Mouse (Mus musculus): ENCODE data around the gene Tpst2. TPM values are rescaled to one million over a fixed set of nuclear protein-coding genes. Genes with fewer than 3 reads are reported as not detected.

Tpst2 gene
- polyA plus RNA-seq (2016; fragmentation: Nextera tagmentation; extraction: Ambion mirVana): 34.1 and 41.2 TPM in 2 replicates

DNA sequence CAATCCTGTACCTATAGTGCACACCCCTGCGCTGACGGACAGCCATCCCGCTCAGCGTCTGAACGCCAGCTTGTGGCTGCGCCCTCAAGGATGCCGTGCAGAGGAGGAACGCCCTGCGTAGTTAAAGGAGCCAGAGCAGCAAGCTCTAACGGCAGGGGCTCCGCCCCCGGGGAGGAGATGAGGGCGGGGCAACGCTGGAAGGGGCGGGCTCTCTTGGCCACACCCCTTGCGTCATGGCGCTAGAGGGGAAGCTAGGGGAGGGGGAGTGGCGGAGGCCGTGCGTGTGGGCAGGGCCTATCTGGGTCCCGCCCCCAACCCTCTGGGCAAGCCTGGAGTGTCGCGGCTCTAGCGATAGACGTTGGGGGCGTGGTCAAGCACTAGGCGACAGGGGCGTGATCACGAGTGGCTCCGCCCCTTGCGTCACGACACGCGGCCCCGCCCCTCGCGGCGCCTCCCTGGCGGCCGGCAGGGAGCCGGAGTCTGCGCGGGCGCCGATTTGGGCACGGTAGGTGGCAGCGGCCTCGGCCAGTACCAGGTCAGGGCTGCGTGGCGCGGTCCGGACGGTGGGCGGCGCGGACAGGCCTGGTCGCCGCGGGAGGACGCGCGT is at the start of gene Tpst2:
Gene Tpst2 (plus strand): TSS at position 425 of the 607 bp plus-strand sequence.
- Histone ChIP-seq H3K9me3 (no peaks in the 10 kb centered on the region), H3K36me3 (no peaks in the 10 kb centered on the region), H3K27me3 (ENCODE audit: insufficient read depth, poor library complexity, severe bottlenecking) (peaks cover 3% of the 10 kb centered on the region), H3K4me1 (peaks cover 47% of the 10 kb centered on the region), H3K27ac (peak within 1 kb of the TSS; percentile 91), H3K4me3 (peak within 1 kb of the TSS; percentile 85)
- peak; percentile 100 for DNase-seq (ENCODE audit: low spot score)
- 0% methylated on average over 62 of the region's 62 CpGs for WGBS

DNA sequence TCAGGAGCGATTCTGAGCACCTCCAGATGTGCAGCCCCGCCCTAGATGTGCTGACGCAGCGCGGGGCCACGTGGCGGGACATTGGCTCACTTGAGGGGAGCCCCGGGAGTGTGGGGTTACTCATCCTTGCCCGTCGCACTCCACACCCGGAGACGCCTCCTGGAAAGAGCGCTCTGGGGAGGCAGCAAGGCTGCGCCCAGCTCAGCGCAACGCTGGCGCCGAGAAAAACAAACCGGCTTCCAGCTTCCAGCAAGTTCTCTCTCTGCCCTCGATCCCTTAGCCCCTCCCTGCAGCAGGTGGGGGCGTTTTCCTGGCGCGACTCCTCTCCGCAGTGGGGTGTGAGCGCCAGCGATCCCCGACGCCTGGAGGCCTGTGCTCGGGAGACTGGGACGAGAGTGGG is 49.1 kb upstream of the Tpst2 start:
- Histone ChIP-seq H3K36me3 (no peaks in the 10 kb centered on the region), H3K27ac (no peak overlapping the region), H3K4me1 (peaks cover 24% of the 10 kb centered on the region), H3K27me3 (ENCODE audit: insufficient read depth, poor library complexity, severe bottlenecking) (peaks cover 90% of the 10 kb centered on the region), H3K4me3 (peak overlapping the region; percentile 48), H3K9me3 (no peaks in the 10 kb centered on the region)
- WGBS: 3% methylated on average over 30 of the region's 30 CpGs
- no peak for DNase-seq (ENCODE audit: low spot score)

DNA sequence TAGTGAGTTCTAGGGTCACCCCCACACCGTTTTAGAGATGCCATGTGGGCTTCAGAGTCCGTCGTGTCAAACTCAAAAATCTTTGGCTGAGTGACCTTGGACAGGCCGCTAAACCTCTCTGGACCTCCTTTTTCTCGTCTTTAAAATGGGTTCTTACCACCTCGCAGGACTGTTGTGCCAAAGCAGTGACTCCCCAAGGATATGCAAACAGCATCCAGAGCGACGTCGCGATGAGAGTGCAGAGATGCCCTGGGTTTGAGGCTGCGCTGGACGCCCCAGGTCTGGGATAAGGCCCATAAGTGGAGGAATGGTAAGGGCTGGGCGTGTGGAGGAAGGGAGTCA is 48.6 kb upstream of the Tpst2 start:
- peak overlapping the region; percentile 48; the same call in 1 of the 2 replicates for H3K4me3 ChIP-seq
- H3K9me3 ChIP-seq: no peaks in the 10 kb centered on the region
- H3K36me3 ChIP-seq: no peaks in the 10 kb centered on the region
- 2% methylated on average over 13 of the region's 13 CpGs for WGBS
- peaks cover 24% of the 10 kb centered on the region for H3K4me1 ChIP-seq
- H3K27ac ChIP-seq: no peak overlapping the region
- DNase-seq (ENCODE audit: low spot score): no peak
- H3K27me3 ChIP-seq (ENCODE audit: insufficient read depth, poor library complexity, severe bottlenecking): peaks cover 92% of the 10 kb centered on the region

DNA sequence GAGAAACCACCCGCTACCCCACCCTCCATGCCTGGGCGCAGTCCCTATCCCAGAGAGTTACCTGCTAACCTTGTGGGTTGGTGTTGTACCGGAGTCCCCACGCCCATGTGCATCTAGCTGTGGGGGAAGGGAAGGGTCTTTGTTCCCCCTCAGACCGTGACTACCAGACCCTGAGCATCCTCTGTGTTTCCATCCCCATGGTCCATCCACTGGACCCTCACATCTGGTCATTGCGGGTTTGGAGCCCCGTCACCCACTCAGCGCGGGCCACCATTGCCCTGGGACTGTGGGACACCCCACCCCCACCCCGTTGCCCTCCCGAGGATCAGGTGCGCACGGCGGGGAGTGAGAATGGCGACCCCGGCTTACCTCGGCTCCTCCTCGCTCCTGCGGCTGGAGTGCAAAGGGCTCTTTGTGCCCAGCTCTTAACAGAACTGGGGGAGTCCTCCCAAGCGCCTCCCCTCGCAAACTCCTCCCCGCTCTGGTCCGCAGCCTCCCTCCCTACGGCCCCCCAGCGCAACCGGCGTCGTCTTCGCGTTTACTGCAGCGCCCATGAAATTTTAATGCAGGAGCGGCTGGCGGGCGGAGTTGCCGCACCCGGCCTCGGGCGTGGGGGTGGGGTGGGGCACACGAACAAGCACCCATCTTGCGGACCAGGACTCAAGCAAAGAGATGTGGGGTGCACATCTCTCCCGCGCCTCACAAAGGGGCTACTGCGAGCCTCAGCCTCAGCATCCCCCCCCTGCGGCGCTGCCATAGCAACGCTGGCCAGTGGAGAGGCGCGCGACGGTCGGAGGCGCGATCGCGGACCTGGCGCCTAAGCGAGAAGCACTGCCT is 48.0 kb upstream of the Tpst2 start:
- peaks cover 24% of the 10 kb centered on the region for H3K4me1 ChIP-seq
- H3K27me3 ChIP-seq (ENCODE audit: insufficient read depth, poor library complexity, severe bottlenecking): peaks cover 91% of the 10 kb centered on the region
- no peaks in the 10 kb centered on the region for H3K9me3 ChIP-seq
- DNase-seq (ENCODE audit: low spot score): no peak
- H3K36me3 ChIP-seq: no peaks in the 10 kb centered on the region
- no peak overlapping the region for H3K27ac ChIP-seq
- H3K4me3 ChIP-seq: peak overlapping the region; percentile 48
- WGBS: 1% methylated on average over 57 of the region's 57 CpGs

DNA sequence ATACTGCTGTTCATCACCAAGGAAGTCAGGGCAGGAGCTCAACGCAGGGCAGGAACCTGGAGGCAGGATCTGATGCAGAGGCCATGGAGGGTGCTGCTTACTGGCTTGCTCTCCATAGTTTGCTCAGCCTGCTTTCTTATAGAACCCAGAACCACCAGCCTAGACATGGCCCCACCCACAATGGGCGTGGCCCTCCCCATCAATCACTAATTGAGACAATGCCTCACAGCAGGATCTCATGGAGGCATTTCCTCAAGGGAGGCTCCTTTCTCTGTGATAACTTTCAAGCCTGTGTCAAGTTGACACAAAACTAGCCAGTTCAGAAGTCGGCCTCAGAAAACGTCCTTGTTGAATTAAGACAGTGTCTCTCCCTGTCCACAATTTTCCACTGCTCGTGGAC is 40.7 kb upstream of the Tpst2 start:
- H3K4me1 ChIP-seq: peaks cover 8% of the 10 kb centered on the region
- no peaks in the 10 kb centered on the region for H3K9me3 ChIP-seq
- WGBS: 63% methylated on average over 5 of the region's 5 CpGs
- H3K36me3 ChIP-seq: no peaks in the 10 kb centered on the region
- H3K4me3 ChIP-seq: no peak overlapping the region
- no peak overlapping the region for H3K27ac ChIP-seq
- DNase-seq (ENCODE audit: low spot score): no peak
- peaks cover 60% of the 10 kb centered on the region for H3K27me3 ChIP-seq (ENCODE audit: insufficient read depth, poor library complexity, severe bottlenecking)

DNA sequence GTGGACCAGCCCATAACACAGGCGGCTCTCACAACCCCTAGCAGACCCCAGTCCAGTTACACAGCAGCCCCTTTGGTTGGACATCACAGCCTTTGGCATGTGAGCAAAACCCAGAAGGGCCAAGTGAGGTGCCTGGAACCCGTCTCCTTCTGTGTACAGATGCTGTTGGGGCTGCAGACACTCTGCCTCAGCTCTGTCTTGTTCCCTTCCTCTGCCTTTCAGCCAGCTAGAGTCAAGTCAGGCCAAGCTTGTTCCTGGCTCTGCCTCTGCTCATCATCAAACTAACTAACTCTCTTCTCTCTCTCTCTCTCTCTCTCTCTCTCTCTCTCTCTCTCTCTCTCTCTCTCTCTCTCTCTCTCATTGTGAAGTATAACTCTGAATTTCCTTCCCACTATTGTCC is 39.9 kb upstream of the Tpst2 start:
- Histone ChIP-seq H3K36me3 (no peaks in the 10 kb centered on the region), H3K4me1 (peaks cover 8% of the 10 kb centered on the region), H3K27me3 (ENCODE audit: insufficient read depth, poor library complexity, severe bottlenecking) (peaks cover 52% of the 10 kb centered on the region), H3K27ac (no peak overlapping the region), H3K9me3 (no peaks in the 10 kb centered on the region), H3K4me3 (no peak overlapping the region)
- no peak for DNase-seq (ENCODE audit: low spot score)
- 70% methylated on average over 2 of the region's 2 CpGs for WGBS

DNA sequence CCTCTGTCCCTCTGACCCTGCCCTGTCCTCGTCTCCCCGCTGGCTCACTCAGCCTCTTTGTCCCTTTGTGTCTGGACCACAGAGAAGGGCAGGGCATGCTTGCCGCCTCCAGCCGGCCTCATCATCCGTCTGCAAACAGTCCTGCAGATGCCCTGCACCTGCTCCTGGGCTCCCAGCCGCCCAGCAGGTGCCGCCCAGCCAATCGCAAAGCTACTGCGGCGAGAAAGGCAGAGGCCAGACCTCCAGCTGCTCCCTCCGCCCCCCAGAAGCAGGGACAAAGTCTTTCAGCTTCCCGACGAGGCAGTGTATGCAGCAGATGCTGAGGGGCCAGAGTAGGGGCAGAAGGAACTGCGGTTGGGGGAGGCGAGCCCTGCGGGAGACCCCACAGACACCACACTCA is 39.1 kb upstream of the Tpst2 start:
- H3K4me3 ChIP-seq: peak overlapping the region; percentile 25
- H3K4me1 ChIP-seq: peaks cover 12% of the 10 kb centered on the region
- 6% methylated on average over 16 of the region's 16 CpGs for WGBS
- no peaks in the 10 kb centered on the region for H3K36me3 ChIP-seq
- no peak for DNase-seq (ENCODE audit: low spot score)
- H3K9me3 ChIP-seq: no peaks in the 10 kb centered on the region
- peaks cover 48% of the 10 kb centered on the region for H3K27me3 ChIP-seq (ENCODE audit: insufficient read depth, poor library complexity, severe bottlenecking)
- no peak overlapping the region for H3K27ac ChIP-seq

DNA sequence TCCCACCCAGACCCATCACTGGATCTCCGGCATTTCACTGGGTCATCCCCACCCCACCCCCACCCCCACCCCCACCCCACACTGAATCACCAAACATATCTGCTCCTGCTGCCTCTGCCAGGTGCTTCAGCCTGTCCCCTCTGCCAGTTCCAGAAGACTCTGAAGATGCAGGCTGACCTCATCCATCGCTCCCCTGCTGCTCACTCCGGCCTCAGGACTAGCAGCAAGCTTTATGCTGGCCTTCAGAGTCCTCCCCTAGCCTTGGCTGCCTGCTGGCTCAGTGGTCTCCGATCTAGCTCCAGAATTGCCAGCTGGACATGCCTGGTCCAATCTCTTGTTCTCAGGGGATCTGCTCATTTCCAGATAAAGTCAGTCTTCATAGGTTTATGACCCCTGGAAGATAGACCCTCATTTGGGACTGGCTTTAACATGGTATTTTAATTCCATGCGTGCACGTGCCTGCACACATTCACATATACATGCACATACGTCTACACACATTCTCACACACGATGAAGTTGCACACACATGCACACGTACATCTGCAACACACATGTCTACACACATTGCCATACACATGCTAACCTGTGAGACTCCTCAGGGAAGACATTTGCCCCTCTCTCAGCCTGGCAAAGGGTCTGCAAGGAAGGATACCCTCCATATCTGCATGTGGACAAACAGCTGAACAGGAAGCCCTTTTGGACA is 38.5 kb upstream of the Tpst2 start:
- DNase-seq (ENCODE audit: low spot score): no peak
- WGBS: 50% methylated on average over 9 of the region's 9 CpGs
- Histone ChIP-seq H3K36me3 (no peaks in the 10 kb centered on the region), H3K4me3 (0 out of 2 replicates have a peak overlapping the region, but pooled peaks have one; percentile 25), H3K27ac (no peak overlapping the region), H3K4me1 (peaks cover 16% of the 10 kb centered on the region), H3K9me3 (no peaks in the 10 kb centered on the region), H3K27me3 (ENCODE audit: insufficient read depth, poor library complexity, severe bottlenecking) (peaks cover 48% of the 10 kb centered on the region)

DNA sequence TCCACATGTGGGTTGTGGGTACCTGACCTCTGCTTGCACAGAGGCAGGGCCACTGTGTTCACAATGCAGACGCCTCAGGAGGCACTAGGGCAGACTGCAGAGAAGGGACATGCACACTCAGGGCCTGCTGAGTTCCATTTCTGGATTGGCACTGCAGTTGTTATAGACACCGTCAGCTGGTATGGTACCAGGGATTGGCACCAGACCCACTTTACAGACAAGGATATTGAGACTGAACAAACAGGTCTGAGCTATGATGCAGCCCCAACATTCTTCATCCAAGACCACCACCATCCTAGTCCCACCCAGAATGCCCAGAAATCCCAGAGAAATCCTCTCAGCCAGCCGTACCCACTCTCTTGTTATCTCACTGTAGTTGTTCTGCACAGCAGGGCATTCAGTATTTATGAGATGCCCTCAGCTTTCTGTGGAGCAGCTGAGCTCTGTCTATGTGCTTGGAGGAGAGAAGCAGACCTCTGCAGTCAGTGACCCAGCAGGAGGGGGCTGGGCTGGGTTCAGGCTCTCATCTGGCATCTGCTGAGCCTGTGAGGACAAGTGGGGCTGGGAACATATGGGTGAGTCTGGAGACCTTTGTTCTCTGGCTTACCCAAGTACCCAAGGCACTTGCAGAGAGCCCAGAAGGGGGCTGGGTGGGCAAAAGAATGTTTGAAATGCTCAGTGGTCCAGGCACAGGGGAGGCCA is 37.6 kb upstream of the Tpst2 start:
- H3K4me3 ChIP-seq: no peak overlapping the region
- 68% methylated on average over 3 of the region's 3 CpGs for WGBS
- peaks cover 48% of the 10 kb centered on the region for H3K27me3 ChIP-seq (ENCODE audit: insufficient read depth, poor library complexity, severe bottlenecking)
- H3K4me1 ChIP-seq: peaks cover 16% of the 10 kb centered on the region
- DNase-seq (ENCODE audit: low spot score): no peak
- H3K27ac ChIP-seq: no peak overlapping the region
- no peaks in the 10 kb centered on the region for H3K9me3 ChIP-seq
- H3K36me3 ChIP-seq: no peaks in the 10 kb centered on the region

DNA sequence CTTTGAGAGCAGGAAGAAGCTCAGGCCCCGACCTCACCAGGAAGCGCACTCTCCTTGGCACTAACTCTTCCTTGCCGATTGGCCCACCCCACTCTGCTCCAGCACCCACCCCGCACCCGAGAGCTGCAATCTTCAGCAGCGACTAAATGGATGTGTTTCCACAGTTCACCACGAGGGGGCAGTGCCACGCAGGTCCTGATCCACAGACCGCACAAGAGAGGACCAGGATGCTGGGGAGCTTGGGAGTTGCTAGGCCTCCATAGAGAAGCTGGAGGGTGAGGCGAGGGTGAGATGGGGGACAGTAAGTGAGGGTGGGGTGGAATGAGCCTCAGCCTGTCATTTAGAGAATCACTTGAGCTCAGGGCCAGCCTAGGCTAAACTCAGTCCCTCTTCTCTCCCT is 35.7 kb upstream of the Tpst2 start:
- 0 out of 2 replicates have a peak overlapping the region, but pooled peaks have one; percentile 6 for H3K4me3 ChIP-seq
- H3K27ac ChIP-seq: no peak overlapping the region
- no peaks in the 10 kb centered on the region for H3K36me3 ChIP-seq
- H3K4me1 ChIP-seq: peaks cover 25% of the 10 kb centered on the region
- H3K9me3 ChIP-seq: no peaks in the 10 kb centered on the region
- peaks cover 51% of the 10 kb centered on the region for H3K27me3 ChIP-seq (ENCODE audit: insufficient read depth, poor library complexity, severe bottlenecking)
- peak; percentile 89 for DNase-seq (ENCODE audit: low spot score)
- WGBS: under 1% methylated on average over 10 of the region's 10 CpGs

DNA sequence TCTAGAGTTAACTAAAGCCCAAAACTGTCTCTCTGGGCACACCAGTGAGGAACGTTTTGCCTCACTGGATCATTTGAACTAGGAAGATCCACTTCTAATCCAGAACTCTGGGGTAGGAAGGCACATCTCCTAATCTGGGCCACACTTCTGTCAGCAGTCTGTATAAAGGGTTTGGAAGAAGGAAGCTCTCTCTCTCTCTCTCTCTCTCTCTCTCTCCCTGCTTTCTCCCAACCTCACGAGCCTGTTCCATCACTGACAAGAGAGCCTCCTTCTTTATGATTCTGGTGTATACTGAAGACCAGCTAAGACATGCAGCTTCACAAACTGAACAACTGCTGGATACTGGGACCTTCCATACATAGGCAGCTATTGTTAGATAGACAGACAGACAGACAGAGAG is 34.6 kb upstream of the Tpst2 start:
- H3K36me3 ChIP-seq: no peaks in the 10 kb centered on the region
- no peak for DNase-seq (ENCODE audit: low spot score)
- H3K4me1 ChIP-seq: peaks cover 25% of the 10 kb centered on the region
- H3K27ac ChIP-seq: no peak overlapping the region
- H3K9me3 ChIP-seq: no peaks in the 10 kb centered on the region
- H3K27me3 ChIP-seq (ENCODE audit: insufficient read depth, poor library complexity, severe bottlenecking): peaks cover 50% of the 10 kb centered on the region
- H3K4me3 ChIP-seq: no peak overlapping the region
- WGBS: 76% methylated on average over 2 of the region's 2 CpGs

DNA sequence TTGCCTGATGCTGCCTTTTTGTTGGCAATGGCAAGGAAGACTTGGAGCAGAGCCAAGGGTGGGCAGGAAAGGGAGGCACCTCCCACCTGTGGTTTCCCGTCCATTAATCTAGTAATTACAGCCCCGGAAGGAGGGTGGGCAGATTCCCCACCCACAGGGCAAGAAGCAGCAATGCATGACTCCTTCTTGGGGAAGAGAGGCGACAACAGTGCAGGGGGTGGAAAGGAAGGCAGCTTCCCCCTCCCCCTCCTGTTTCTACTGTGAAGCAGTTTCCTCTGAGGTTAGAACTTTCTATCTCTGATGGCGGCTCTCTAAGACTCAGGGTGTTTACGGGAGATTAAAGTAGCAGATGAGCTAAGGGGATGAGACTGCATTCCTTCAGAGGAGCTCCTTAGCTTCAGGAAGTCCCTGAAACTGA is 34.1 kb upstream of the Tpst2 start:
- no peak for DNase-seq (ENCODE audit: low spot score)
- H3K27ac ChIP-seq: peak overlapping the region; percentile 29; the same call in 1 of the 2 replicates
- 52% methylated on average over 5 of the region's 5 CpGs for WGBS

More for the DNA sequence above, 34.1 kb upstream of the Tpst2 start:
- Histone ChIP-seq H3K4me3 (no peak overlapping the region), H3K9me3 (no peaks in the 10 kb centered on the region), H3K36me3 (no peaks in the 10 kb centered on the region), H3K27me3 (ENCODE audit: insufficient read depth, poor library complexity, severe bottlenecking) (peaks cover 50% of the 10 kb centered on the region), H3K4me1 (peaks cover 24% of the 10 kb centered on the region)
